Mouse (Mus musculus) bone marrow, adult 2 months (tissue): ENCODE results near the gene Egr2.

ENCODE experiments used
- CTCF ChIP-seq: fragments of 200-500 bp; IDR thresholded peaks from 2 replicates; pipeline ENCODE4 v1.5.1; 2011; ENCODE audit warnings: low read length, control low read depth; ENCODE audit not compliant: control insufficient read depth, insufficient read depth
- POLR2A ChIP-seq: fragments of 200-500 bp; IDR thresholded peaks from 2 replicates; pipeline ENCODE4 v1.6.1; 2011; ENCODE audit warnings: low read depth, mild to moderate bottlenecking, control low read depth, low read length, borderline replicate concordance; ENCODE audit not compliant: control insufficient read depth

DNA sequence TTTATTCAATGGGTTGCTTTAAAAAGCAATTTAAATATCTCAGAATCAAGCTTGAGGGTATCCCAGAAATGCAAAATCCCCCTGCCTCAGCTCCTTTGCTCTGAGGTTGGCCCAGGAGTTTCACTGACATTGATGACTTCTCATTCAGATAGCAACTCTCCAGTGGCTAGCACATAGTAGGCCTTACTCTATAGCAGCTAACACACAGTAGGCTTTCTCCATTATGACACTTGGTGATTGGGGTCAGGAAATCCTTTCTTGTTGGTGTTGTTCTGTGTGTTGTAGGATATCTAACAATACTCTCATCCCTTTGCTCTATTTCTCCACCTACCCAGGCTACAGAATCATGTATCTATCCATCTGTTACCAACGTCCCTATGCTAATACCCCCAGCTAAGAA lies 25.9 kb downstream of the Egr2 start:
- no peak for TF ChIP-seq CTCF
- no peak for TF ChIP-seq POLR2A
